Mouse (Mus musculus) right cerebral cortex, postnatal 36 days (tissue): ENCODE data around the gene Sfxn5.

Experiments
- DNase-seq, 2 experiments: peaks; one replicate each; pipeline ENCODE4 v3.0.0; 2022; ENCODE audit warnings: low spot score in 2 of 2, mixed read lengths in 1 of 2

Gene Sfxn5

GRCm38 (mm10) chr6:85232045-85232444 is 101.2 kb downstream of the Sfxn5 start:
- DNase-seq: no peak

GRCm38 (mm10) chr6:85231469-85231868 is 101.8 kb downstream of the Sfxn5 start:
- no peak for DNase-seq

GRCm38 (mm10) chr6:85230762-85231161 is 102.5 kb downstream of the Sfxn5 start:
- no peak for DNase-seq

DNA sequence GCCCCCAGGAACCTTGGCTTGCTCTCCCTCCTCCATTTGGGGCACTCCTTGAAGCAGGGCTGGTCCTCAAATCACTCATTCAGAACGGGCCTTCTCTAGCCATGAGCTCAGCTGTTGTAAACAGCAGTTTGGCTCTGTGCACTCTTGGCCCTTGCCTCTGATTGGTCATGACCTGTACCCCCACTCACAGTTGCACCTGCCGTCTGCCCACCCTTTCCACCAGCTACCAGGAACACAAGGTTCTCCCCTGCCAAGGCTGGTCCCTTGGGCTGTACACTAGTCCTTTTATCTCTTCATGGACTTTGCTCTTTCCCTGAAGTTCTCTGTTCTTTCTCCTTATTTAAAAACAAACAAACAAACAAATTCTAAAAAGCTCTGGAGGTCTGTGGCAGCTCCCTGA is 105.7 kb downstream of the Sfxn5 start:
- DNase-seq: no peak

GRCm38 (mm10) chr6:85226570-85226969 is 106.7 kb downstream of the Sfxn5 start:
- DNase-seq: no peak

GRCm38 (mm10) chr6:85224442-85224891 is 108.8 kb downstream of the Sfxn5 start:
- no peak for DNase-seq

- no peak for DNase-seq
Observed at GRCm38 (mm10) chr6:85223498-85224150, 109.6 kb downstream of the Sfxn5 start.

DNA sequence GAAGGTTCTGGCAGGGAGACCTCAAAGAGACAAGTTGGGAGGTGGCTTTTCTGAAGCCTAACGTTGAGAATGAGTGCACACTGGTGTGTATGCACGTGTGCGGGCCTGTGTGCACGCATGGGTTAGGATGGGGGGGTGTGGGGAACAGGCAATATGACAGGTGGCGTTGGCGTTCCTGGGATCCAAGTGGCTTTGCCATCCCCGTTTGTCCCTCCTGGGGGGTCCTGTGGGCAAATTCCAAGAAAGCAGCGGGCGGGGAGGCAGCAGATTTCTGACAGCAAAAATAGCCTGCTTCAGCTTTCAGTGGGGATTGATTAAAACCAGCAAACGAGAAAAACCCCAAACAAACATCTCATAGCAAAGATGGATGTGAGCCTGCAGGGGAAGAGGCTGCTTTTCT is 110.7 kb downstream of the Sfxn5 start:
- no peak for DNase-seq

GRCm38 (mm10) chr6:85220917-85221316 is 112.3 kb downstream of the Sfxn5 start:
- DNase-seq: no peak

GRCm38 (mm10) chr6:85219706-85220105 is 113.5 kb downstream of the Sfxn5 start:
- peak in 1 of 2 experiments; percentile 45 for DNase-seq

GRCm38 (mm10) chr6:85218684-85219445 is 114.4 kb downstream of the Sfxn5 start:
- DNase-seq: peak in 1 of 2 experiments; percentile 32

DNA sequence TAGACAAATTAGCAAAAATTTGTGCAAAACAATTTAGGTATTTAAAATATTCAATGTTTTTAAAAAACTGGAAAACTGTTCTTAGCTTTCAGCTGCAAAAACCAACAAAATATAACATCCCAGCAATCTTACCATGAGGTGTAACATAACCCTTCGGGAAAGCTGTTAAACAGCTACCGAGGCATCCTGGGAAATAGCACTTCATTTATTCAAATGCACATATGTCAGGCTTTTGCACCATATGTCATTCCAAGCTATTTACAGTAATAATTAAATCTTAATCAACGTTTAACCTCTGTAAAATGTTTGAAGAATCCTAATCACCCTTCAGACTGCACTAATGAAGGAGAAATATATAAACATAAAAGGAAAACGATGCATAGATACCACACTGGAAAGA is 115.0 kb downstream of the Sfxn5 start:
- peak in 1 of 2 experiments; percentile 33 for DNase-seq

DNA sequence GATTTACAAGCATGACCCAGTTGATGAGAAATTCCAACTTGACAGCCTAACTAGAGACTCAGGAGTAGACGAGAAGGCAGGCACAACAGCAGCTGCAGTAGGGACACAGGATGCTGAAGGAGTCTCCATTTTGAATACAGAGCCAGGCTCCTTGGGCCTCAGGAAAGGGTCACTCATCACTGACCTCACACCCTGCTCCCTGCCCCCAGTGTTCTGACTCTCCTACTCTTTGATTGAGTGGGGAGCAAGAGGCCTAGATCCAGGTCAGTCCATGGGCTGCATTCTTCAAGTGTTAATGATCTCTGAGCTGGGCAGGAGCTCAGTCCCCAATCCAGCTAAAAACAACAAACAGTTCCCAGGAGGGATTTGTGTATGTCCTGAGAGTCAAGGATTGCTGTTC is 122.5 kb downstream of the Sfxn5 start:
- DNase-seq: no peak

DNA sequence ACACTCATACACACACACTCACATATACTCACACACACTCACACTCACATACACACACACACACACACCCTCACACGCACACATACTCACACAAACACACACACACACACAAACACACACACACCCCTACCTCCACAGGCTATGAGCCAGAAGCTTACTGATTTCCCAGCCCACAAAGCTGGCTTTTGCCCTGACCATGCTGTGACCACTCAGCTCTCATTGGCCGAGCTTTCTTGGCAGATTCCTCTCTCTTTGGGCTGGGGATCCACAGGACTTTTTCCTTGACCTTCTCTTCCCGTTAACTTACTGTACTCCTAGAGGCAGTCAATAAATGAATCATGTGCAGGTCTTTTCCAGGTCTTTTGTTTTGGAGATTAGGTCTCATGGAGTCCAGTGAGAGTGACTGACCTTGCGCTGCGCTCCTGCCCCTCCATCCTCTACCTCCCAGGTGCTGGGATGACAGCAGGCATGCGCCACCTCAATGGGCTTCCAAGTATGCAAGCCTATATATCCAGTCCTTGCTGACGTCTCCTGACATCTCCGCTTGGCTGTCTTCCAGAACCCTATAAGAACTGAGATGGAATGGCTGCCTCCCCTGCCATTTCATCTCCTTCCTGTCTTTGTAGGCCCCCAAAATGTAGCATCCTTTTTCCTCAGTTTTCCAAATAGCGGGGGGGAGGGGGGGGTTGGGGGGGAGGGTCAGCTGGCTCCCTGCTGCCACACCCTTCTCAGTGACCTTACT is 123.8 kb downstream of the Sfxn5 start:
- no peak for DNase-seq

DNA sequence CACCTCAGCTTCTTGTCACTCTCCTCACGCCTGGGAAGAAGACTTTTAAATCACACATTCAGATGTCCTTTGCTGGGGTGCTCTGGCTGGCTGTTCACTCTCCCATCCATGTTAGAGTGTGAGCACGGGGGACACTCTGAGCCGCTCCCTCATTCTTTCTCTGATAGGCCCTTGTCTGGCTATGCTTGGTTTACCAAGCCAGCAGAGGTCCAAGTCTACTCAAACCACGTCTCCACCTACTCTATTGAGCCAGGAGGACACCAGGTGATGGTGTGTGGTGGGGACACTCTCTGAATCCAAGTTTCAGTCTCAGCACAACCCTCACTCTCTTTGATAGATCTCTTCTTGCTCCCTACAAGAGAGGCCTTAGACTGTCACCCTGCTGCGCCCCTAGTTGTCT is 125.9 kb downstream of the Sfxn5 start:
- DNase-seq: no peak

- peak in 1 of 2 experiments; percentile 57 for DNase-seq
Observed at GRCm38 (mm10) chr6:85206939-85207285, 126.3 kb downstream of the Sfxn5 start.

DNA sequence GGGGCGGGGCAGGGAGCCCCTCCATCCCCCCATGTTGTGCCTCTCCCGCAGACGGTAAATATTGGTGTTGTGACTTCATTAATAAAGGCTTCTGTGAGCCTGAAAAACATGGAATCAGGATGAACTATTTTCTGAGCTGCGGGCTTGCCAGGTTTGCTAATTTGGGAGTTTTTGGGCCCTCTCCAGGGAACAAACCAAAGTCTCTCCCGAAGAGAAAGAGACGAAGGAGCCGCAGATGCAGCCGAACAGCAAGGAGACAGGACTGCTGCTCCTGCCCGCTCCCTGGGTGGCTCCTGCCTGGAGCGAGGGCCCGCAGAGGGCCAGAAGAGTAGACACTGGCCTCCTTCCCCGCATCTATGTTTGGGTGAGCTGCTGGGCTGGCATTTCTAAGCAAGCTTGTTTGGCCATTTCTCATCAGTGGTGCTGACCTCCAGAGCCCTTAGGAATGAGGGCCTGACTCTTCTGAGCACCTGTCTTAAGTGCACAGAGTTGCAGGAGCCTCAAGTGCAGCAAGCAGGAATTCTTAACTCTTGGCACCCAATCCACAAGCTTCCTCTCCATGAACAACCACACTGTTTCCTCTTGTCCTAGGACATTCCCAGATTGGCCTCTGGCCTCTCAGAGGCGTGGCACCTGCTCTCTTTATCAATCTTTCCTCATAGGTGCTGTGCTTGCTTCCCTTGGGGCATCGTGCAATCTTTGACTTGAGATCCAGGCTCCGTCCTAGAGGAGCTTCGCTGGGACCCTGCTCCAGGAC is 126.9 kb downstream of the Sfxn5 start:
- DNase-seq: peak in 1 of 2 experiments; percentile 46

GRCm38 (mm10) chr6:85197951-85198350 is 135.3 kb downstream of the Sfxn5 start:
- DNase-seq: no peak

DNA sequence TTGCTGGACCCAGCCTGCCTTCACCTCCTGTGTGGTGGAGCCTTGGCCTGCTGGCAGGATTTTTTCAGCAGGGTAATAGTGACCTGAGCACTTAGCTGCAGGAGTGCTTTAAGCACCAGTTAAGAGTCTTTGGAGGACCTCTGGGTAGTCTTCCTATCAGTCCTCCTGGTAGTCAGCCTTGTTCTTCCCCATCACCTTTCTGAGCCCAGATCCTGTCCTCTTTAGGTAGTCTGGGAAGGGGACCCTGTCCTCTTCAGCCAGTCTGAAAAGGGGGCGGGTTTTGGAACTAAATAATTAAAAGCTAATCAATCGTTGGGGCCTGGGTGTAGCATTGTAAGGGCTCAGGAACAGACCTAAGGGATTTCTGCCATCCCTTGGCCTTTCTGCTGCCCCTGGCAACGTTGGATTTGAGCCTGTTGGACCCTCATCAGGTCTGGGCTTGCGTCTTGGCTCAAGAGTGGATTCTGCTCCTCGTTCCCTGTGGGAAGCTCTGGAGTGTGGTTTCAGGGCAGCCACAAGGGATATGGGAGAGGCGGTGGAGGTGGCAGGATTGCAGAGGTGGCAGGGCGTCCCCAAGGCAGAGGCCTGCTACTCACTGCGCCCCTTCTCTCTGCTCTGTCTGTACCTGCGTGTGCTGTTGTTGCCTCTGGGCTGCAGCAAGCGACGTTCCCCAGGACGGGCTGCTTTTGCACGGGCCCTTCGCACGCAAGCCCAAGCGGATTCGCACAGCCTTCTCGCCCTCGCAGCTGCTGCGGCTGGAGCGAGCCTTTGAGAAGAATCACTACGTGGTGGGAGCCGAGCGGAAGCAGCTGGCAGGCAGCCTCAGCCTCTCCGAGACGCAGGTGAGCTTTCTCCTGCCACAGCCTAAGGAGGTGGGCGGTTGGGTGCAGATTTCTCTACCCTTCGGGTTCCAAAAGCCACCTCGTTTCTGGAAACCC is 139.6 kb downstream of the Sfxn5 start:
- DNase-seq: no peak

DNA sequence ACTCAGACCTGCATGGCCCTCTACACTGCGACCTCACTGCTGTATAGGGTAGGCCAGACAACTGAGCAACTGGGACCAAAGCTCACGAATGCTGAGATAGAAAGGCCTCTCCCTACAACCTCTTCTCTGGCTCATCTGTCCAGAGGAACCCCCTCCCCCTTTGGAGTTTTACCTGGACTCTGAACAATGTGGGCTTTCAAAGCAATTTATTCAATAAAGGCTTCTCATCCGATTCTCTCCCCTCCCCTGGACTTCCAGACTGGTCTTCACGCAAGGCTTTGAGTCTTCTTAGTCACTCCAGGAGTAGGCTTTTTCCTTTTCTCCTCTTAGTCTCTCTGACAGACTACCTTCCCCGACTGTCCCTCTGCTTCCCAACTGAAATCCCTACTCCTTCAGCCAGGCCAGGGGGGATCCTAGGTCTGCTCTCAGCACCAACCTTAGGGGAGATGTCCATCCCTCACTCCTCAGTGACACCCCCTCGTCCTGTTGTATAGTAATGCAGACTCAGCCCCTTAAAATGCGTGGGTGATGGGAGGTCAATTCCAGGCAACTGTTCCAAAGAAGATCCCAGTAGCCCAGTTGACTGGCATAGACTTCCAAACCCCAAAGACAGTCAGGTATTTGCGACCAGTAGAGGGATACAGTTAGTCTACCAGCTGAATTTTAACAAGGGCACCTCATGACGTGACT is 141.3 kb downstream of the Sfxn5 start:
- DNase-seq: no peak
